Mouse (Mus musculus) urinary bladder, adult 18-20 months (tissue): ENCODE measurements around the gene Apoc4.
A peak's percentile ranks its signal among the peaks of the same experiment; 100 is the strongest.

Experiments used
- DNase-seq, 2 experiments: peaks; one replicate each; pipeline ENCODE4 v3.0.0; 2022; ENCODE audit warnings: low spot score in 2 of 2, mixed read lengths in 2 of 2

Gene Apoc4

DNA sequence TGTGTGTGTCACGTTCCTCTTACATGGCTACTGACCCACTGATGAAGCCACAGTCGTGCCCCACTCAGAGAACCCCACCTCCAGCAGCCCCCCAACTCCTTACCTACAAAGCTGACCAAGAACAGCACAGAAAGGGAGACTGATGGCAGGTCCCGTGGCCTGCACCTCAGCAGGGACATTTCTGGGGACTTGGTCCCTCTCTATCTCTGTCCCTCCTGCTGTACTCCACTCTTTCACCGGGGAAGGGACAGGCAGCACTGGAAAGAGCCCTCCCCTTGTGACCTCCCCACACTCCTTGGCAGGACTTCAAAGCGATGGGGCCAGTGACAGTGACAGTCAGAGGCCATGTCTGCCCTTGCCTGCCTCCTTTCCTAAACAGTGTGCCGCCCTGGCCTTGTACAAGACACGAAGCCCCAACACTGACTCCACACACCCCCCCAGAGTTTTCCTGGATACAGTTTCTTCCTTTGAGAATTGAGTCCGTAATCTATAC, at the start of gene Apoc4, which contains the start of gene Gm44805:
Apoc4 (minus strand) TSS at position 278 of the 493 bp plus-strand sequence.
Gm44805 (minus strand) TSS at position 222 of the 493 bp plus-strand sequence.
- DNase-seq, result no peak

DNA sequence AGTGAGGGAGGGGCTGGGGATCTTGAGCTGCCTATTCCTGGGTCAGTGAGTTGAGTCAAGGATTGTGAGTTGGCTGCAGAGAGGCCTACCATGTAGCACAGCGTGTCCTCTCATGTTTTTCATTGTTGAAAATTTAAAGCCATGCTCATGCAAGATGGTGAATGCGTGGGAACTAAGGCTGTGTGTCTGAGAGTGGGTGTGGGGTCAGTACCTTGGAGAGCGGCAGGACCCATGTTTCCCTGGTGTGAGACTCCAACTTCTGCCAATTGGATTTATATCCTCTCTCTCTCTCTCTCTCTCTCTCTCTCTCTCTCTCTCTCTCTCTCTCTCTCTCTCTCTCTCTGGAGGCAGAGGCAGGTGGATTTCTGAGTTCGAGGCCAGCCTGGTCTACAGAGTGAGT, 45.3 kb upstream of the Apoc4 start:
- no peak for DNase-seq

DNA sequence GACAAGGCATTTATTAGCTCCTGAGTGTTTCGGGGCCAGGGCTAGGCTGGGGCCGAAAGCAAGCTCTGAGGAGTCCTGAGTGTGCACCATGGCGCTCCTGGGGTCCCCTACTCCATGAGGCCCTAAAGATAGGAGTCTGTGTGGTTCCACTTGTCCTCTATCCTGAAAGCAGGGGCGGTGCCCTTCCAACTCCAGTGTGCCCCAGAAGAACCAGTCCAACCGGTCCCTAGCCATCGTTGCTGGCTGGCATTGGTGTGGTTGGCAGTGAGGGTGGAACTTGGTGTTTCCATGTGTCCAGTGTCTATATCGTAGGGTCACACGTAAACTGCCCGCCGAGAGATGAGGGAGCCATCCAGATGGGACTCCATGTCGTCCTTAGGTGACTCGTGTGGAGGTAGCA, 42.9 kb upstream of the Apoc4 start:
- DNase-seq, result peak; percentile 59 to 75

DNA sequence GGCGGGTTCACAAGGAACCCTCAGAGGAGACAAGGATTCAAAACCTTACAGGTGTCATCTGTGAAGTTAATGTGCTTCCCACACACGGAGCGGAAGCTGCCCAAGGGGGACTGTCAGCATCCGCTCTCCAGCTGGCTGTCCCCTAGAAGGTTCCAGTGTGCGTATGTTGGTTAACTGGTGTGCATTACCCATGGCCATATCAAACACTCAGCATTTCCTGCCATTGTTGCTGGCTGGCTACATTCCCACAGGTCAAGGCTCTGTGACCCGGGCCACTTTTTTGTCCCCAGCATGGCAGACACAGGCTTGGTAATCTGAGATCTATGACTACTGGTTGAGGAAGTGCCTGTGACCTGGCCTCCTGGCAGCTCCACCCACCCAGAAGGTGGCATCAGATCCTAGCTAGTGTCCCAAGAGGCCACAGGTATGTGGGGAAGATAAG, 41.5 kb upstream of the Apoc4 start:
- DNase-seq, result no peak

DNA sequence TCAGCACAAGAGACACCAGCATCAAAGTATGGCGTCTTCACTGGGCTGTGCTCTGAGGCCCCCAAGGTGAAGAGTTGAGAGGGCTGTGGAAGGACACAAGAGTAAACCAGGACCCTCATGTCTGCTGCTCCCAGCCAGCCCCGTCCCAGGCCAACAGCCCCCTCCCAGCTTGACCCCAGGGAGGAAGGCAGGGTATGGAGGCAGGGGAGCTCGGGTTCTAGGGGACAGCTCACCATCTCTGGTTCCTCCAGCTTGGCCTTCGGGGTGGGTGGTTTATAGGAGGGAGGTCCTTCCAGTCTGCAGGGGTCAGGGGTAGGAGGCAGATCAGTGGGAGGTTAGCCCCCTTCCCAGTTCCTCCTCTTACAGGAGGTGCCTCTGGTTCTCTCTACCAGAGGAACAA, 37.9 kb upstream of the Apoc4 start:
- DNase-seq, result no peak

DNA sequence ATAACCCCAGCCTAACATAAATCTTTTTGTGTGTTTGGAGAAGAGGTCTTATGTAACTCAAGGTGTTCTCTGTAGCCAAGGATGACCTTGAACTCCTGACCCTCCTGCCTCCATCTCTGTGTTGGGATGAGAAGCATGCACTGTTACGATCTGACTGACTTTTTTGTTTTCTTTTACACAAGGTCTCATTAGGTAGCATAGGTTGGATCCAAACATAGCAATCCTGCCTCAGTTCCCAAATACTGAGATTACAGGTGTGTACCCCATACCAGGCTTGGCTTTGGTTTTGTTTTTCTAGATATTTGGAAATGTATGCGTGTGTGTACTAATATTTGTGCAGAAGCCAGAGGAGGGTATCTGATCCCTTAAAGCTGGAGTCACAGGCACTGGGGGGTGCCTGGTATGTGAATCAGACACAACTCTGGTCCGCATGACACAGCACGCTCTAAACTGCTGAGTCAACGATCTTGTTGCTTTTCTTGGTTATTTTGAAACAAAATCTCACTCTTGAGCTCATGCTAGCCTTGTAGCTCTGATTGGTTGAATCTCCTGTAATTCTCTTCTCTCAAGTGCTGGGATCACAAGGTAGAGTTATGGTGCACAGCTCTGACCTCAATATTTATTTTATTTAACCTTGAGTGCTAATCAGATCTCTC, 37.1 kb upstream of the Apoc4 start:
- no peak for DNase-seq

DNA sequence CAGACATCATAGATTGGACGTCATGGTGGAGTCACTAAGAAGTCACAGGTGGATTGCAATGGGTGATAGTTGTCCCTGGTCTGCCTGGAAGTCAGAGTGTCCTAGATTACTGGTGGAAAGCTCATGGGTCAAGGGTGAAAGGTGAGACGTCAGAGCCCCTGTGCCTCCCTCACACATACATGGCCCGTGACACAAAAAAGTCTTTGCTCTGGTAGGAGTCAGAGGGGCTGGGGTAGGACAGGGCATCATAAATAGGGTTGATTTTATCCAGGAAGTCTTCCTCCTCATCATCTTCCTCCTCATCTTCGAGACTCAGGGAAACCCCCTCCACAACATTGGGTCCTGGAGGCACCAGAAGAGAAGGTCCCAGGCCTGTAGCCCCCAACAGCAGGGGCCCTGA, 36.1 kb upstream of the Apoc4 start:
- DNase-seq, result no peak

DNA sequence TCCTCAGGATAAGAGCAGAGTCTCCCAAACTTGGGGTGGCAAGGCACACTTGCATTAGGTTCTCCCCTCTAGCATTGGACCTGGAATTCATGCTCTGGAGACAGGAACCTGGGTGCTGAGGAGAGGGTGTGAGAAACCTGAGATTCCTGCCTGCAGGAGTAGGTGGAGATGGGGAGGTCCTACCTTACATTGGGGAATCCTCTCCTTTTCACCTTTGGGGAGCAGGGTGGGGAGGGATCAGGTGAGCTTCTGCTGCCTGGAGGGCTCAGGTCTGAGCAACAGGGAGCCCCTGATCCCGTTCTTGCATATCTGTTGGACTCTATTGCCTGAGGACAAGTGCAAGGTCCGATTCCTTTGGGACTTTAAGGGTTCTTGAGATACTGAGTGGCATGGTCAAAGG, 35.5 kb upstream of the Apoc4 start:
- no peak for DNase-seq

DNA sequence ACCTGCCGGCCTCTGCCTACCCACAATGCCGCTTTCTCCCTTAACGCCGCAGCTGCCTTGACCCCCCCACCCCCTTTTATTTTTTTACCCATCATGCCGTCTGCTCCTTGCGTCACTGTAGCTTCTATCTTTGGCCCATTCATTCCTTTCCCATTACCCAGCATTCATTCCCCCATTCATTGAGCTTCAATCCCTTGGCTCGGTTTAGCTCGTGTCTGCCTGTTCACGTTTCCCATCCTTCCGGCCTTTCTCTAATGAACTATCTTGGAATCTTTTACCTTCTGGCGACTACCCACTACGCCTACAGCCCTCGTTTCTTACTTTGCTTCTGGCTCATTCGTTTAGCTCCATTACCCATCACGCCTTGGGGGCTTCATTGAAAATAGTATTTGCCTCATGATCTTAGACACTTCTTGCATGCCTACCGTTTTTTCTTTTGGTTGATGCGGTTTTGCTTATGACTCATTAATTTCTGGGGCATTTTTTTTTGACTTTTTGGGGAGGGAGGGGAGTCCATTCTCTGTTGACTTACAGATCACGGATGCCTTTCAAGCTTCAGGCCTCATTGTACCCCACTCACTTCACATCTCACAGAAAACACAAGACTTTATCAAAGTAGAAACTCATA, 34.9 kb upstream of the Apoc4 start:
- DNase-seq, result no peak

DNA sequence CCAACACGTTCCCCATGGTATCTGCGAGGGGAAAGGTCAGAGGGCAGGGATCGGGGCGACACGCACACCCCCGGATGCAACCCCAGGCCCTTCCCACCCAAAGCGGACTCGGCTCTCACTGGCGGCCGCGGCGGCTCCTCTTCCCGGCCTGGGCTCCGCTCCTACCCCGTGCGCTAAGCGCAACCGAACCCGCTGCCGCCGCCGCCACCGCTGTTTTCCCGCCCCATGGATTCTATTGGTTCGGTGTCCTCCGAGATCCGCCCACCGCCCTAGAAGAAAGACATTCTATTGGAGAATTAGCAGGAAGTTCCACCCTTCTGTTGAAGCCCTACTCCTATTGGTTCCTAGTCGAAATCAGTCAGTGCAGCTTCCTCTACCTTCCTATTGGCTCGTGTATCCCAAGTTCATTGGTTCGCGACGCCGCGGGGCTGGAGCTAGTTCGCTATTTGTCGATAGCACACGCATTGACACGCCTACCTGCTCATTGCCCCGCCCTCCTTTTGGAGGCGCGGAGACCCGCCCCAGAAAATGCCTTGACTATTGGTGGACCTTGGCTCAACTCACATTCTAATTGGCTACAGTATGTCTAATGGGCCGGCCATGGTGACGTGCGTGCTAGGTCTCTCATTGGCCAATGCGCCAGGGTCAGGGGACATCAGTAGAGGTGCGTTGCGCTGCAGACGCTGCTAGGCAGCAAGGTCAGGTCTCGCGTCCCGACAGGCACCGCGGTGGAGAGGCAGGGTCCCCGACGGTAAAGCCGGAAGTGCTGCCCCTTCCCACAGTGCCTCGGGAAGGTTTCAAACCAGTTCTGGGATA, 34.2 kb upstream of the Apoc4 start, which contains the start of gene Tomm40:
Tomm40 (minus strand) TSS at position 200 of the 816 bp plus-strand sequence.
- peak; percentile 93 to 98 for DNase-seq

DNA sequence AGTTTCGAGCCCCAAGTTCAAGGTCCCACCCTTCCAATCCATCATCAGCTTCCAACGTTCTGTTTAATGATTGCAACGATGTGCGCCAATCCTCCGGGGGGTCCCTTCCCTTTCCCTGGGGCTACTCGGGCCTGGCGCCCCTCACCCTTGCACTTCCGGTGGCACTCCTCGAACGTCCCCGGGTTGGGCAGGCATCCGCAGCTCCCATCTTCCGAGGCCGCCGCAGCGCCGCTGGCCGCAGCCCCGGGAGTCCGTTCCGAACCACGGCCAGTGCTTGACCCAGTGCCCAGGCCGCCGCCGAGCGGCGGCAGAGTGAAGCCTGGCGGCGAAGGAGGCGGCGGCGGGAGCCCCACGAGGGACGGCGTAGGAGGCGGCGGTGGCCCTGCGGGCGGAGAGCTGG, 33.6 kb upstream of the Apoc4 start:
- no peak for DNase-seq

DNA sequence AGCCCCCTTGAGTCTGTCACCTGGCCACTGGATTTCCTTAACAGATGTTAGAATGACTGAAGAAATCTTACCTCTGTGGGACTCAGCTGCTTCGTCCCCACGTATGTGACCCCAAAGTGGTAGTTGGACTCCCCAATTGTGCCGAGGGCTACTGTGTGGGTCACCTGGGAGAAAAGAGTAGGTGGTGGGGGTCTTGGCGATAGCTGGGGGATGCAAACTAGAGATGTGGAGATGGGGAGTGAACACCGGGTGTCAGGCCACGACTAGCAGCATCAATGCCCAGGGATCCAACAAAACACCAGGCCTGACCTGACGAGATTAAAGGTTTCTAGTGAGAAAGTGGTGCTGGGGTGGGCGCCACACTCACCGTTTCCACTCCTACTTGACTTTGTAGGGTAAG, 32.3 kb upstream of the Apoc4 start:
- no peak for DNase-seq

DNA sequence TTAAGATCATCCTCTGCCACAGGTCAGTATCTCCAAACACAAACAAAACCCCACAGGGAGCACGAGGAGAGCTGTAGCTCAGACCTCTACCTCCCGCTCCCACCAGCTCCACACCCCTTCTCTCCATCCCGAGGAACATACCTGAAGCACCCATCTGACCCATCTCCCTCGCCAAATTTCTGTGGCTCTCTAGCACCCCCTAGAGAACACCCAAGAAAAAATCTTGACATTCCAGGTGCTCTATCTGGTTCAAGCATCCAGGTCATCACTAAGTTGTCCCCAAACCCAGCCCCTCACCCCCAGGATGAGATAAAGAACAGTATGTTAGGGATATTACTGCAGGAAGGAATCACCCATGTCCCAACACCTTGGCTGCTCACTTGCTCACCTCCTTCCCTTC, 31.9 kb upstream of the Apoc4 start:
- DNase-seq, result no peak

DNA sequence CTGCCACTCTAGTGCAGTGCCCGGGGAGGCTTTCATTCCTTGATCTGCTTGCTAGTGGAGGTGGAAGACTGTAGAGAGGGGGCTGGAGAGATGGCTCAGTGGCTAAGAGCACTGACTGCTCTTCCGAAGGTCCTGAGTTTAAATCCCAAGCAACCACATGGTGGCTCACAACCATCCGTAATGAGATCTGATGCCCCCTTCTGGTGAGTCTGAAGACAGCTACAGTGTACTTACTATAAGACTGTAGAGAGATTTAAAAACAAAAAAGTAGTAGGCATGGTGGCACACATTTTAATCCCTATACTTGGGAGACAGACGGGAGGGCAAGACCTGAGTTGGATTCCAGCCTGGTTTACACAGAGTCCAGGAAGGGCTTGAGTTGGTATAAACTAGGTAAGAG, 31.1 kb upstream of the Apoc4 start:
- no peak for DNase-seq

DNA sequence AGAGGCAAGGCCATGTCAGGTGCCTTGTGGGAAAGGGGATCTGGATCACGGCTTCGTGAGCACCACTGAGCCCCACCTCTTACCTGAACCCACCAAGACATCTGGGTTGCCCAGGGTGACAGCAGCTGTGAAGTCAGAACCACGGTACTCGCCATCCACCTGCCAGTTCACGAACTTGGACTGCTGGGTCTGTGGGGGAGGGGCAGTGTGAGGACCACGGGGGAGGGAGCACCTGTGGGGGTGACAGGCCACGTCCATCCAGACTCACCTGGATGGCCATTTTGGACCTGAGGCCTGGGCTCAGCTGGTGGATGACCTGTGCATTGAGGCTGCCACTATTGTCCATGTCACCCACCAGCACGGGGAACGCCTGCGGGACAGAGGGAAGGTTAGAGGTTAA, 29.4 kb upstream of the Apoc4 start:
- no peak for DNase-seq

DNA sequence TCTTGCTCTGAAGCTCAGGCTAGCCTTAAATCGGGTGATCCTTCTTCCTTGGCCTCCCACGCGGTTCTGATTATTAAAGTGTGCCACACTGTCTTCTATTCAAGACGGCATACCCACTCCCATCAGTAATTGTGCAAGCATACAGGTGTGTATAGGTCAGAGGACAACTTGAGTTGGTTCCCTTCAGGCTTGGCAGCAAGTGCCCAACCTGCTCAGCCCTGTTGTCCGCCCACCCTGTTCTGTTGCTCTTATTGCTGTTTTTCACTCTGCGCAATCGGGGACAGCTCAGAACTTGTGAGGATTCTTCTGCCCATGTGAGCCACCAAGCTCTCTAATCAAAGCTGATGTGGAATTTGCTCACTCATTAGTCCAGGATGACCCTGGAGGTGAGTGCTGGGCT, 24.0 kb upstream of the Apoc4 start:
- DNase-seq, result no peak

DNA sequence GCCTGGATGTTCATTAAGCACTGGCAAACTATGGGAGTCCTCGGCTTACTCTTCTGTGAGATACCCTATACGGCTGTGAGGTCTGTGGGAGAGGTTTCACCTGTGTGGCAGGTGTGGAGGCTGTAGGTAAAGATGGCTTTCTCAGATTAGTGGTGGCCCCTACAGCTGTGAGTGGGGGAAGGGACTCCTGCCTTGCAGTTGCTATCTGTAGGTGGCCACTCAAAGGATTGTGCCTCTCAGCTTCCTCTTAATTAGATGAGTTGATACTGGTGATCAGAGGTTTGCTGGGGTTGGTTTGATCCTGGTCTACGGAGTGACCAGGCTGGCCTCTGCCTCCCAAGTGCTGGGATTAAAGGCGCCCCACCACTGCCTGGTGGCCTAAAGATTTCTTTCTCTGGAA, 23.2 kb upstream of the Apoc4 start:
- no peak for DNase-seq

DNA sequence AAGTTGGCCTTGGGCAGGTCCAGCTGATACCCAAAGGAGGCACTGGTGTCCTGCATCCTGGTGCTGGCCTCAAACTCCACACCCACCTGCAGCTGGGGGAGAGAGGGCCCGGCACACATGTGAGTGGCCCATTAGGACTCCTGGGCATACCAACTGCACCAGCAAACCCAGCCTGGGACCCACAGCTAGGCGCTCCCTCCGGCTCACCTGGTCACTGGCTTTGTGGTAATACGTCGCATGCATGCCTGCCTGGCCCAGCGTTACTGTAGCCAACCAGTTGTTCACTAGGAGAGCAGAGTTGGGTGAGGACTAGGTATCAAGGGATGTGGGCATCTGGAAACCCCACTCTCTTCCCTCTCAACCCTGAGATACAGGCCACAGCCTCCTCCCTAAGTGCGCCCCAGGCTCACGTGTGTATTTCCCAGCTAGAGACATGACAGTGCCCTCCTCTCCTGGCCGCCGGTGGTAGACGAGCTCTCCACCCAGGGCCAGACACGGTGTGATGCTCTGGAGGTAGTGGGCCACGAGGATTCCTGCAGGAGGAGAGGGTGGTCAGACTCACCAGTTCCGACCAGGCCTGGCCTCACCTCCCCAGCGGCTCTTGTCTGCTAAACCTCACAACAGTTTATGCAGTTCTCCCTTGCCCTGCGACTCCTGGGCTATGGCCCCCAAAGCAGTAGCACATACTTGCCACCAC, 21.7 kb upstream of the Apoc4 start:
- no peak for DNase-seq

DNA sequence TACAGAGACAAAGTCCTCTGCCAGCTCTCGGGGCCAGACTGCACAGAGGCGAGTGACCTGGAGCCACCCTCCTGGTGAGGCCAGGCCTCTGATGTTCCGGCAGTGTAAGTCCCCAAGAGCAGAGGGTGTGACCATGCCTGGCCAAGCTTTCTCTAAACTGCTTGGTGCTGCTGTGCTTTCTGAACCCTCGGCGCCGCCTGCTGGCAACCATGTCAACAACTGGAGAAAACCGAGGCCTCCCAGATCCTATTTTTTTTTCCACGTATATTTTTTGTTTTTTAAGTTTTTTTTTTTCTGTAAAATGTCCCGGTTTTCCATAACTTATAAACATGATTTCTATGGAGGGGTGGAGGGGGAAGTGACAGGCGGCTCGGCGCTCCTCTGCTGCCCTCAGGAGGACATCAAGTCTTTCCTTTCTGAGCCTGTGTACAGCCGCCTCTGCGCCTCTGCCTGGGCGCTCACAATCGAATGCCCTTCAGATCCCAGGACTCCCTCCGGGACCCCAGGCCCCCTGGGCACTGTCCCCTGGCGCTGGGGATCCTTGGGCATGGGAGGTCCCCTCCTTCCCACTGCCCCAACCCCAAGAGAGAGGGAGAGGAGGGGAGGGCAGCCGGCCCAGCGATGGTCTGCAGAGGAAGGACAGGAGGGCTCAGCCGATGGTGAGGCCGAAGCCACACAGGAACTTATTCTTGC, 19.9 kb upstream of the Apoc4 start:
- DNase-seq, result peak in 1 of 2 experiments; percentile 64

DNA sequence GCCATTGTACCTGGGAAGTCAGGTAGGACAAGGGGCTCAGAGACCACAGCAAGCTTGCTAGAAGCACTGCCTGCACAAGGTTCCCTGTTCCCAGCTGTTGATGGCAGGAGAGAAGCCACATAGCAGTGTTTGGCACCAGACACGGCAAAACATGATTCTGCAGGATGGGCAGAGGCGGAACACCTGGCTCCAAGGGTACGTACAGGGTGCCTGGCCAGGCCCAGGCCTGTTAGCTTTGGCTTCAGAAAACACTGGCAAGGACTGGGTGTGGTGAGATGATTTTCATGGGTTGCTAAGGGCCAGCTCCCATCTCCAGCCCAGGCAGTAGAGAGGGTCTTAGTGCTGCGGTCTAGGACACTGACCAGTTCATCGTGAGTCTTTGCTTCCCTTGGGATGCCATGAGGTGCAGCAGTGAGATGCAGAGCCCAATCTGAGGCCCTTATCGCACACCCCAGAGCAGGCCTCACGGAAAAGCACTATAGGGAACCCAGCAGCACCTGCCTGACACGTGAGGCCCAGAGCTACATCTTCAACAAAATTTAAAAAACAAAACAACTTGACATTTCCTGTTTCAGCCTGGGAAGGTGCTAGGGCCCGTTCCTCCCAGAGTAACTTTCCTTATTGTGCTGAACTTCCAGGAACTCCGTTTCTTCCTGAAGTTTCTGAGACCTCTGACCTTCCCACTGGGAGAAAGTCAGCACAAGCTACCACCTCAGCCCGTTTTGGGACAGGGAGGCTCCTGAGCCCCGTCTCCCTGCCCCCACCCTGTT, 19.2 kb upstream of the Apoc4 start:
- no peak for DNase-seq

DNA sequence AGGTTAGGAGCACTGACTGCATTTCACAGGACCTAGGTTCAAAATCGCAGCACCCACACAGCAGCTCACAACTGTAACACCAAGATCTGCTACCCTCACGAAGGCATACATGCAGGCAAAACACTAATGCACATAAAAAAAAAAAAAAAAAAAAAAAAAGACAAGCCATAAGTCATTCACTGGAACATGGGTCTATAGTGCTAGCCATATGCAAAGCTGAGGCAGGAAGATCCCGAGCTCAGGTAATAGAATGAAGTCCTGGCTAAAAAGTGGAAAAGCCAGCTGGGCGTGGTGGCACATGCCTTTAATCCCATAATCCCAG, 18.5 kb upstream of the Apoc4 start:
- DNase-seq, result no peak
